Mouse (Mus musculus): ENCODE measurements at regions not wholly inside any gene's neighbourhood (a gene's known extent, or its start where the extent isn't known, plus 50 kb on each side); places are given as distances from the start of the nearest gene placed in this dataset.

GRCm38 (mm10) chr15:41970877-41971276, 1836.7 kb downstream of the 9330182O14Rik start:
- no peak for TF ChIP-seq CTCF (IDR thresholded peaks at IDR 0.05; ENCODE audit: control insufficient read depth, insufficient read depth, insufficient replicate concordance, low read depth, low read length)
- TF ChIP-seq POLR2A (IDR thresholded peaks at IDR 0.05; ENCODE audit: control insufficient read depth, low read depth, low read length): no peak
